Mouse (Mus musculus) myocyte (in vitro differentiated cells): ENCODE results near the gene Igf2. TPM values are rescaled to one million over a fixed set of nuclear protein-coding genes. Genes with fewer than 3 reads are reported as not detected.
A peak's percentile ranks its signal among the peaks of the same experiment; 100 is the strongest.

Experiments used
- H3K27me3 ChIP-seq: one replicate; pipeline ENCODE4 v1.6.1; 2011; ENCODE audit not compliant: control insufficient read depth, insufficient read depth, insufficient read length
- H3K36me3 ChIP-seq: one replicate; pipeline ENCODE4 v1.6.1; 2011; ENCODE audit not compliant: control insufficient read depth, insufficient read depth
- H3K4me2 ChIP-seq: one replicate; pipeline ENCODE4 v1.6.1; 2011; ENCODE audit warnings: low read depth, control low read depth
- H3K4me3 ChIP-seq: one replicate; pipeline ENCODE4 v1.5.1; 2011; ENCODE audit warnings: mild to moderate bottlenecking, control low read depth, moderate library complexity
- H3K79me2 ChIP-seq: one replicate; pipeline ENCODE4 v1.6.1; 2011; ENCODE audit not compliant: control insufficient read depth, insufficient read depth
- H3ac ChIP-seq: one replicate; pipeline ENCODE4 v1.6.1; 2011; ENCODE audit not compliant: control insufficient read depth, insufficient read length
- CEBPB ChIP-seq: IDR thresholded peaks from 2 replicates; pipeline ENCODE4 v1.6.1; 2011; ENCODE audit warnings: mild to moderate bottlenecking, moderate library complexity; ENCODE audit not compliant: poor library complexity, insufficient read depth, severe bottlenecking
- E2F4 ChIP-seq: IDR thresholded peaks from one replicate; pipeline ENCODE4 v1.6.1; 2011; ENCODE audit warnings: mild to moderate bottlenecking, control low read depth, moderate library complexity; ENCODE audit not compliant: insufficient read depth
- MAX ChIP-seq: IDR thresholded peaks from one replicate; pipeline ENCODE4 v1.6.1; 2011; ENCODE audit warnings: low read depth, mild to moderate bottlenecking, control low read depth
- MYOD1 ChIP-seq, 3 experiments: IDR thresholded peaks; one replicate each; pipeline ENCODE4 v1.6.1; 2011; ENCODE audit warnings: control low read depth in 2 of 3, low read depth in 2 of 3, mild to moderate bottlenecking in 2 of 3, moderate library complexity in 1 of 3; ENCODE audit not compliant: insufficient read length in 2 of 3, control insufficient read depth in 1 of 3
- MYOG ChIP-seq, 3 experiments: IDR thresholded peaks; one replicate each; pipeline ENCODE4 v1.6.1; 2011; ENCODE audit warnings: control low read depth in 2 of 3, low read depth in 2 of 3, mild to moderate bottlenecking in 2 of 3; ENCODE audit not compliant: insufficient read length in 2 of 3, control insufficient read depth in 1 of 3, insufficient read depth in 1 of 3
- POLR2A ChIP-seq: IDR thresholded peaks from one replicate; pipeline ENCODE4 v1.6.1; 2011; ENCODE audit warnings: low read depth, mild to moderate bottlenecking, control low read depth, moderate library complexity; ENCODE audit not compliant: insufficient read length
- POLR2AphosphoS2 ChIP-seq: IDR thresholded peaks from one replicate; pipeline ENCODE4 v1.6.1; 2011; ENCODE audit warnings: low read depth, control low read depth; ENCODE audit not compliant: insufficient read length
- REST ChIP-seq: IDR thresholded peaks from one replicate; pipeline ENCODE4 v1.6.1; 2011; ENCODE audit warnings: mild to moderate bottlenecking, control low read depth, moderate library complexity; ENCODE audit not compliant: insufficient read depth, insufficient read length
- SRF ChIP-seq: IDR thresholded peaks from one replicate; pipeline ENCODE4 v1.6.1; 2011; ENCODE audit warnings: low read depth; ENCODE audit not compliant: control insufficient read depth, insufficient read length
- TCF12 ChIP-seq: IDR thresholded peaks from one replicate; pipeline ENCODE4 v1.6.1; 2011; ENCODE audit warnings: mild to moderate bottlenecking, control low read depth; ENCODE audit not compliant: poor library complexity, insufficient read depth, severe bottlenecking
- TCF3 ChIP-seq: IDR thresholded peaks from one replicate; pipeline ENCODE4 v1.6.1; 2011; ENCODE audit warnings: low read depth, control low read depth; ENCODE audit not compliant: insufficient read length
- USF1 ChIP-seq: IDR thresholded peaks from one replicate; pipeline ENCODE4 v1.6.1; 2011; ENCODE audit warnings: low read depth, mild to moderate bottlenecking, control low read depth, moderate library complexity
- polyA plus RNA-seq: library from polyadenylated mRNA; unstranded; fragments of >200 nt; fragmentation: generic; extraction: Trizol; gene quantifications from one replicate; pipeline ENCODE4 v1.2.1, GENCODE M21; 2012; ENCODE audit warnings: missing spikeins

The Igf2 gene
- polyA plus RNA-seq: 331 TPM

- Histone ChIP-seq H3K4me3 (no peak within 1 kb of the TSS), H3K36me3 (no peaks in the 10 kb centered on the region), H3K79me2 (no peaks in the 10 kb centered on the region), H3ac (no peak within 1 kb of the TSS), H3K27me3 (peaks cover 6% of the 10 kb centered on the region), H3K4me2 (no peak within 1 kb of the TSS)
- no peak for TF ChIP-seq REST
- no peak for TF ChIP-seq POLR2AphosphoS2
- no peak for TF ChIP-seq TCF12
- no peak for TF ChIP-seq MYOG (IDR thresholded peaks at IDR 0.05; ENCODE audit: control insufficient read depth in 1 of 3, insufficient read depth in 1 of 3, insufficient read length in 2 of 3, low read depth in 2 of 3)
- TF ChIP-seq POLR2A: no peak
- no peak for TF ChIP-seq USF1
- no peak for TF ChIP-seq MAX
- no peak for TF ChIP-seq CEBPB
- TF ChIP-seq TCF3: no peak
- TF ChIP-seq E2F4: no peak
- no peak for TF ChIP-seq SRF
- no peak for TF ChIP-seq MYOD1 (IDR thresholded peaks at IDR 0.05; ENCODE audit: control insufficient read depth in 1 of 3, insufficient read length in 2 of 3, low read depth in 2 of 3)
Observed at GRCm38 (mm10) chr7:142666659-142667058, at the start of gene Igf2. Igf2 (minus strand) TSS chr7:142666816.

- Histone ChIP-seq H3K27me3 (no peaks in the 10 kb centered on the region), H3ac (no peak overlapping the region), H3K36me3 (no peaks in the 10 kb centered on the region), H3K4me2 (no peak overlapping the region), H3K79me2 (no peaks in the 10 kb centered on the region), H3K4me3 (no peak overlapping the region)
- TF ChIP-seq CEBPB (no peak), MAX (no peak), MYOD1 (IDR thresholded peaks at IDR 0.05; ENCODE audit: control insufficient read depth in 1 of 3, insufficient read length in 2 of 3, low read depth in 2 of 3) (no peak)
Observed at GRCm38 (mm10) chr7:142714783-142715498, 48.3 kb upstream of the Igf2 start.

GRCm38 (mm10) chr7:142706873-142707272 lies 40.3 kb upstream of the Igf2 start:
- no peak overlapping the region for H3ac ChIP-seq
- no peaks in the 10 kb centered on the region for H3K36me3 ChIP-seq
- no peak for TF ChIP-seq MYOD1 (IDR thresholded peaks at IDR 0.05; ENCODE audit: control insufficient read depth in 1 of 3, insufficient read length in 2 of 3, low read depth in 2 of 3)
- no peak for TF ChIP-seq MYOG (IDR thresholded peaks at IDR 0.05; ENCODE audit: control insufficient read depth in 1 of 3, insufficient read depth in 1 of 3, insufficient read length in 2 of 3, low read depth in 2 of 3)
- TF ChIP-seq CEBPB: no peak
- H3K4me3 ChIP-seq: no peak overlapping the region
- no peaks in the 10 kb centered on the region for H3K79me2 ChIP-seq
- H3K4me2 ChIP-seq: no peak overlapping the region
- no peaks in the 10 kb centered on the region for H3K27me3 ChIP-seq

GRCm38 (mm10) chr7:142699334-142699860 lies 32.8 kb upstream of the Igf2 start:
- peak overlapping the region; percentile 56 for H3K4me2 ChIP-seq
- H3K79me2 ChIP-seq: no peaks in the 10 kb centered on the region
- no peak overlapping the region for H3K4me3 ChIP-seq
- TF ChIP-seq MYOD1 (IDR thresholded peaks at IDR 0.05; ENCODE audit: control insufficient read depth in 1 of 3, insufficient read length in 2 of 3, low read depth in 2 of 3) (peak in 2 of 3 experiments; percentile 29 to 49), USF1 (no peak)
- no peaks in the 10 kb centered on the region for H3K36me3 ChIP-seq
- no peak overlapping the region for H3ac ChIP-seq
- no peaks in the 10 kb centered on the region for H3K27me3 ChIP-seq

DNA sequence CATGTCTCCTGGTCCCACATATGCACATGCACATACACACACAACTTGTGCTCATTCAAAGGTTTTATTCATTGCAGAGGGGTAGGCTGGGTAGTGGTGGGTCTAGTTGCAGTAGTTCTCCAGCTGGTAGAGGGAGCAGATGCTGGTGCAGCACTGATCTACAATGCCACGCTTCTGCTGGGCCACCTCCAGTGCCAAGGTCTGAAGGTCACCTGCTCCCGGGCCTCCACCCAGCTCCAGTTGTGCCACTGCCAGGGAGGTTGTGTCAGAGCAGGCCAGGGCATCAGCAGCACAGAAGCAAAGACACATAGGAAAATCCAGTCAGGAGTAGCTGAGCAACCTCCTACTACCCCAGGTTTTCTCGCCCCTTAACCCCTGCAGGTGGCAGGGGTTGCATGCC lies 12.0 kb upstream of the Igf2 start:
- no peaks in the 10 kb centered on the region for H3K36me3 ChIP-seq
- no peak overlapping the region for H3K4me3 ChIP-seq
- H3ac ChIP-seq: no peak overlapping the region
- no peak for TF ChIP-seq E2F4
- no peak for TF ChIP-seq POLR2AphosphoS2
- TF ChIP-seq TCF12: no peak
- no peak for TF ChIP-seq MYOD1 (IDR thresholded peaks at IDR 0.05; ENCODE audit: control insufficient read depth in 1 of 3, insufficient read length in 2 of 3, low read depth in 2 of 3)
- no peak for TF ChIP-seq TCF3
- no peak for TF ChIP-seq SRF
- no peak for TF ChIP-seq MAX
- no peak for TF ChIP-seq CEBPB
- TF ChIP-seq USF1: no peak
- no peak for TF ChIP-seq MYOG (IDR thresholded peaks at IDR 0.05; ENCODE audit: control insufficient read depth in 1 of 3, insufficient read depth in 1 of 3, insufficient read length in 2 of 3, low read depth in 2 of 3)
- no peaks in the 10 kb centered on the region for H3K27me3 ChIP-seq
- no peak overlapping the region for H3K4me2 ChIP-seq
- H3K79me2 ChIP-seq: no peaks in the 10 kb centered on the region
